Mouse (Mus musculus) liver, postnatal 0 days (tissue): ENCODE measurements around the gene Bag6.

Experiments used
- CTCF ChIP-seq: sonication (generic); IDR thresholded peaks from 2 replicates; pipeline ENCODE4 v1.5.1; 2016; ENCODE audit warnings: antibody characterized with exemption, low read depth
- EP300 ChIP-seq: IDR thresholded peaks from 2 replicates; pipeline ENCODE4 v1.6.1; 2016; ENCODE audit warnings: antibody characterized with exemption, low read depth, mild to moderate bottlenecking

- TF ChIP-seq CTCF = no peak
- TF ChIP-seq EP300 = no peak
Observed at GRCm38 (mm10) chr17:35125578-35125977, 9.4 kb upstream of the Bag6 start.
